9 mouse cellular contexts compared by ENCODE assay signal in the genomic region with DNA sequence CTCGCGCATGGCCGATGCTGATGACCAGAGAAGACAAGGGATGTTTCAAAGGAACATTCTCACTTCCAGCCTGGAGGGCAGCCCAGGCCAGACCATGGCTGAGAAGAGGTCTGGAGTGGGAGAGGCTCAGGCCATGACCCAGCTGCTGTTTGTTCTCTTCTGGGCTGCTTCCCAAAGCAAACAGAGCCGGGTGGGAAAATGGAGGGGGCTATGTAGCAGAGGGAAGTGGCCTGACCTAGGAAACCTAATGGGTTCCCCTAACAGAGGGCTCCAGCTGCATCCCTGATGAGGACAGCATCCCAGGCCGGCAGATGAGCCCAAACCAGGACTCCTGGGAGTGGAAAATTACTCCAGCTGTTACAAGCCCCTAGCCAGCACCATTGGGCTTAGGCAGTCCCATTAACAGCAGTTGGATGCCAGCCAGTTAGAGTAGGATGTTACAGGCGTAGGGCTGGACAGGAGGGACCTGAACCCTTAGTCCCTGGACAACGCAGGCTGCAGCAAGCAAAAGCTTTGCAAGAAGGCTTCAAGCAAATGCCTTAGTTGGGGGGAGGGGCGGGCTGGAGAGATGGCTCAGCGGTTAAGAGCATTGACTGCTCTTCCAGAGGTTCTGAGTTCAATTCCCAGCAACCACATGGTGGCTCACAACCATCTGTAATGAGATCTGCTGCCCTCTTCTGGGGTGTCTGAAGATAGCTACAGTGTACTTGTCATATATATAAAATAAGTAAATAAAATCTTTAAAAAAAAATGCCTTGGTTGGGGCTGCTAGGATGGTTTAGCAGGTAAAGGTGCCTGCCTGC. TPM values are rescaled to one million over a fixed set of nuclear protein-coding genes. Genes with fewer than 3 reads are reported as not detected.
DNase-seq lines count a peak whose midpoint lies in the region; ATAC-seq and TF ChIP-seq lines count a peak whose summit lies in the region.
"Had no signal": no experiment of that assay in that cellular context is flagged by ENCODE, and none has a peak within 500 bp of the region (broad histone marks: within the 10 kb centered on the region; RNA-seq: fewer than 3 reads in every experiment).

No protein-coding gene starts in this region.

- no peaks in the 10 kb centered on the region; the same call in 1 of the 2 replicates for H3K36me3 ChIP-seq in heart, embryonic 15.5 days
- H3K36me3 ChIP-seq in kidney, embryonic 16.5 days (ENCODE audit: insufficient read depth, low read length) = 0 out of 2 replicates have a peak, but pooled peaks cover under 1% of the 10 kb centered on the region
- H3K36me3 ChIP-seq: neural tube, embryonic 12.5 days had no signal

- DNase-seq in cerebellum, adult 2 months = peak in 1 of 2 experiments; percentile 48
- peak; percentile 86 for DNase-seq in brain, adult 2 months (ENCODE audit: low read depth, low spot score)
- peak; percentile 81 for DNase-seq in lung, postnatal 14 days
- DNase-seq in thymus, postnatal 14 days = no peak

- TF ChIP-seq POLR2A in cerebellum, adult 2 months (IDR thresholded peaks at IDR 0.05; ENCODE audit: borderline replicate concordance, insufficient read depth, low read length) = no peak

- peak overlapping the region; percentile 48 for H3K4me2 ChIP-seq in heart, embryonic 15.5 days
- no peak overlapping the region for H3K4me2 ChIP-seq in kidney, embryonic 16.5 days (replicated peaks; ENCODE audit: low read depth, low read length)

- peaks cover 68% of the 10 kb centered on the region for H3K4me1 ChIP-seq in cerebellum, adult 2 months (ENCODE audit: control insufficient read depth, insufficient read depth, low read length)
- peaks cover 99% of the 10 kb centered on the region for H3K4me1 ChIP-seq in heart, embryonic 15.5 days (replicated peaks)
- H3K4me1 ChIP-seq in kidney, embryonic 16.5 days (ENCODE audit: insufficient read depth, low read length) = peaks cover 95% of the 10 kb centered on the region

- H3K4me3 ChIP-seq in cerebellum, adult 2 months (replicated peaks; ENCODE audit: insufficient read depth, low read depth, low read length) = no peak overlapping the region
- peak overlapping the region; percentile 9; the same call in 1 of the 2 replicates for H3K4me3 ChIP-seq in heart, embryonic 15.5 days
- H3K4me3 ChIP-seq in kidney, embryonic 16.5 days (ENCODE audit: low read length) = no peak overlapping the region
- H3K4me3 ChIP-seq: neural tube, embryonic 12.5 days had no signal

- ATAC-seq in cerebellum, adult (ENCODE audit: insufficient number of reproducible peaks, low FRiP score, low TSS enrichment) = no peak
- ATAC-seq in heart, embryonic 15.5 days (replicated peaks; ENCODE audit: insufficient number of reproducible peaks, insufficient read depth, low FRiP score, low read depth) = peak; percentile 50
- ATAC-seq in kidney, embryonic 16.5 days (ENCODE audit: low FRiP score, low TSS enrichment) = peak; percentile 72
- ATAC-seq in monocyte, adult 5-6 weeks (replicated peaks; ENCODE audit: insufficient number of reproducible peaks, low FRiP score, low TSS enrichment, poor library complexity, severe bottlenecking) = no peak

- no peaks in the 10 kb centered on the region for H3K27me3 ChIP-seq in cerebellum, adult 2 months (ENCODE audit: control insufficient read depth, insufficient read depth, low read length)
- no peaks in the 10 kb centered on the region for H3K27me3 ChIP-seq in heart, embryonic 15.5 days
- H3K27me3 ChIP-seq in kidney, embryonic 16.5 days (ENCODE audit: insufficient read depth, low read length) = no peaks in the 10 kb centered on the region

- WGBS in cerebellum, adult 2 months = 48% methylated on average over 9 of the region's 9 CpGs
- 38% methylated on average over 9 of the region's 9 CpGs for WGBS in heart, embryonic 15.5 days
- 43% methylated on average over 9 of the region's 9 CpGs for WGBS in kidney, embryonic 16.5 days

- H3K9me3 ChIP-seq in heart, embryonic 15.5 days (replicated peaks) = no peaks in the 10 kb centered on the region
- no peaks in the 10 kb centered on the region for H3K9me3 ChIP-seq in kidney, embryonic 16.5 days (ENCODE audit: low read length)
- H3K9me3 ChIP-seq: neural tube, embryonic 12.5 days had no signal

- no peak for TF ChIP-seq CTCF in cerebellum, adult 2 months (IDR thresholded peaks at IDR 0.05; ENCODE audit: borderline replicate concordance, insufficient read depth, low read depth, low read length)

- H3K27ac ChIP-seq in cerebellum, adult 2 months (ENCODE audit: insufficient read depth, low read length) = peak overlapping the region; percentile 45
- H3K27ac ChIP-seq in heart, embryonic 15.5 days = peak overlapping the region; percentile 88
- peak overlapping the region; percentile 78 for H3K27ac ChIP-seq in kidney, embryonic 16.5 days (ENCODE audit: low read length)
- H3K27ac ChIP-seq: neural tube, embryonic 12.5 days had no signal

- peak overlapping the region; percentile 32; the same call in 1 of the 2 replicates for H3K9ac ChIP-seq in heart, embryonic 15.5 days
- no peak overlapping the region; the same call in 1 of the 2 replicates for H3K9ac ChIP-seq in kidney, embryonic 16.5 days (replicated peaks; ENCODE audit: low read length)
- H3K9ac ChIP-seq: neural tube, embryonic 12.5 days had no signal

RNA-seq across cellular contexts. Expression of gene Jup, which starts 6.3 kb away (rescaled TPM):
- polyA plus RNA-seq in cerebellum, adult 2 months (2012; rRNA removed) = 127 and 162 TPM in 2 replicates
- polyA plus RNA-seq in heart, embryonic 15.5 days (2015; fragmentation: Nextera tagmentation; extraction: Ambion mirVana) = 117 and 140 TPM in 2 replicates
- polyA plus RNA-seq in kidney, embryonic 16.5 days (2015; fragmentation: Nextera tagmentation; extraction: Ambion mirVana) = 153 and 154 TPM in 2 replicates
- 14.7 to 28.8 TPM (median 21.2 TPM) in 3 replicates for total RNA-seq in monocyte, adult 5-6 weeks (2017)

RNA-seq across cellular contexts. Expression of gene P3h4, which starts 23.4 kb away (rescaled TPM):
- 17.6 and 19.6 TPM in 2 replicates for polyA plus RNA-seq in cerebellum, adult 2 months (2012; rRNA removed)
- polyA plus RNA-seq in heart, embryonic 15.5 days (2015; fragmentation: Nextera tagmentation; extraction: Ambion mirVana) = 48.3 and 63.1 TPM in 2 replicates
- 63.1 and 69.1 TPM in 2 replicates for polyA plus RNA-seq in kidney, embryonic 16.5 days (2015; fragmentation: Nextera tagmentation; extraction: Ambion mirVana)
- total RNA-seq in monocyte, adult 5-6 weeks (2017) = 0.64 to 5.3 TPM (median 3.1 TPM) in 3 replicates

RNA-seq across cellular contexts. Expression of gene Fkbp10, which starts 24.2 kb away (rescaled TPM):
- 8.0 and 8.6 TPM in 2 replicates for polyA plus RNA-seq in cerebellum, adult 2 months (2012; rRNA removed)
- polyA plus RNA-seq in heart, embryonic 15.5 days (2015; fragmentation: Nextera tagmentation; extraction: Ambion mirVana) = 86.3 and 119 TPM in 2 replicates
- 157 and 159 TPM in 2 replicates for polyA plus RNA-seq in kidney, embryonic 16.5 days (2015; fragmentation: Nextera tagmentation; extraction: Ambion mirVana)
- total RNA-seq in monocyte, adult 5-6 weeks (2017) = 0.57 to 4.4 TPM (median 2.1 TPM) in 3 replicates

RNA-seq across cellular contexts. Expression of gene Hap1, which starts 35.4 kb away (rescaled TPM):
- polyA plus RNA-seq in cerebellum, adult 2 months (2012; rRNA removed) = 105 and 107 TPM in 2 replicates
- 5.3 and 7.7 TPM in 2 replicates for polyA plus RNA-seq in heart, embryonic 15.5 days (2015; fragmentation: Nextera tagmentation; extraction: Ambion mirVana)
- polyA plus RNA-seq in kidney, embryonic 16.5 days (2015; fragmentation: Nextera tagmentation; extraction: Ambion mirVana) = 15.5 and 18.6 TPM in 2 replicates
- 1.3 to 2.7 TPM in 2 of 3 replicates, not detected in the other for total RNA-seq in monocyte, adult 5-6 weeks (2017)

RNA-seq across cellular contexts. Expression of gene Nt5c3b, which starts 50.3 kb away (rescaled TPM):
- polyA plus RNA-seq in cerebellum, adult 2 months (2012; rRNA removed) = 79.9 and 85.7 TPM in 2 replicates
- polyA plus RNA-seq in heart, embryonic 15.5 days (2015; fragmentation: Nextera tagmentation; extraction: Ambion mirVana) = 90.2 and 104 TPM in 2 replicates
- 126 and 131 TPM in 2 replicates for polyA plus RNA-seq in kidney, embryonic 16.5 days (2015; fragmentation: Nextera tagmentation; extraction: Ambion mirVana)
- 8.0 to 38.5 TPM (median 14.4 TPM) in 3 replicates for total RNA-seq in monocyte, adult 5-6 weeks (2017)

Comparison
In these comparisons a context has a peak if more than half of its experiments do, and no peak if none do; other contexts are left out.
1. ATAC-seq: peak in heart, embryonic 15.5 days (single experiment) and kidney, embryonic 16.5 days (single experiment); none in cerebellum, adult (single experiment) and monocyte, adult 5-6 weeks (single experiment).
2. Peak in every context shown above with its lines, with median percentiles within 50 percentile points of each other: H3K27ac ChIP-seq.